8 mouse cellular contexts compared by ENCODE assay signal in genomic region chr15:95880616-95881151, GRCm38 (mm10).
DNase-seq lines count a peak whose midpoint lies in the region; ATAC-seq and TF ChIP-seq lines count a peak whose summit lies in the region.

No protein-coding gene starts in this region.

- TF ChIP-seq CTCF in lung, postnatal 0 days (IDR thresholded peaks at IDR 0.05): no peak
- TF ChIP-seq CTCF in hindbrain, postnatal 0 days (IDR thresholded peaks at IDR 0.05; ENCODE audit: low read depth): no peak

- H3K4me1 ChIP-seq in lung, postnatal 0 days (ENCODE audit: insufficient read depth, low read depth, low read length): peaks cover 4% of the 10 kb centered on the region; the same call in 1 of the 2 replicates
- H3K4me1 ChIP-seq in hindbrain, postnatal 0 days (ENCODE audit: insufficient read depth, low read length): peaks cover 3% of the 10 kb centered on the region; the same call in 1 of the 2 replicates
- peaks cover 3% of the 10 kb centered on the region; the same call in 1 of the 2 replicates for H3K4me1 ChIP-seq in midbrain, embryonic 16.5 days (ENCODE audit: control insufficient read depth, insufficient read depth, low read length)

- H3K9ac ChIP-seq in lung, postnatal 0 days (replicated peaks; ENCODE audit: low read depth): no peak overlapping the region
- no peak overlapping the region for H3K9ac ChIP-seq in hindbrain, postnatal 0 days (replicated peaks; ENCODE audit: low read length)
- no peak overlapping the region for H3K9ac ChIP-seq in midbrain, embryonic 16.5 days (ENCODE audit: low read depth, low read length)

- H3K27ac ChIP-seq in lung, postnatal 0 days (ENCODE audit: low read length): peak overlapping the region; percentile 64
- no peak overlapping the region for H3K27ac ChIP-seq in hindbrain, postnatal 0 days
- H3K27ac ChIP-seq in midbrain, embryonic 16.5 days (ENCODE audit: low read length): no peak overlapping the region

- peak overlapping the region; percentile 11; the same call in 1 of the 2 replicates for H3K4me2 ChIP-seq in lung, postnatal 0 days (replicated peaks; ENCODE audit: low read depth, low read length)
- H3K4me2 ChIP-seq in hindbrain, postnatal 0 days (ENCODE audit: low read depth, low read length): no peak overlapping the region
- no peak overlapping the region for H3K4me2 ChIP-seq in midbrain, embryonic 16.5 days (ENCODE audit: low read length)

- no peaks in the 10 kb centered on the region for H3K27me3 ChIP-seq in lung, postnatal 0 days (replicated peaks; ENCODE audit: insufficient read depth, low read length)
- no peaks in the 10 kb centered on the region for H3K27me3 ChIP-seq in hindbrain, postnatal 0 days (ENCODE audit: insufficient read depth, low read length)
- no peaks in the 10 kb centered on the region for H3K27me3 ChIP-seq in midbrain, embryonic 16.5 days (ENCODE audit: control insufficient read depth, insufficient read depth, low read depth, low read length)

- no peaks in the 10 kb centered on the region for H3K9me3 ChIP-seq in lung, postnatal 0 days (ENCODE audit: low read length)
- H3K9me3 ChIP-seq in hindbrain, postnatal 0 days (ENCODE audit: low read length): no peaks in the 10 kb centered on the region
- H3K9me3 ChIP-seq in midbrain, embryonic 16.5 days (replicated peaks; ENCODE audit: control insufficient read depth, low read length, poor library complexity, severe bottlenecking): no peaks in the 10 kb centered on the region

- peak; percentile 91 for TF ChIP-seq EP300 in lung, postnatal 0 days (IDR thresholded peaks at IDR 0.05)

- DNase-seq in c-Kit-positive CD71-negative TER-119-negative erythroid progenitor cells, embryonic 14.5 days (ENCODE audit: low read depth): peak; percentile 34
- DNase-seq in heart, adult 8-10 months (ENCODE audit: low spot score): peak; percentile 77
- peak; percentile 56 for DNase-seq in kidney, adult 9 months
- DNase-seq in lung, postnatal 0 days (ENCODE audit: low spot score): peak; percentile 76
- no peak for DNase-seq in hindbrain, postnatal 0 days (ENCODE audit: low spot score)
- DNase-seq in layer of hippocampus, postnatal 10 days (ENCODE audit: low spot score in 2 of 2): no peak
- no peak for DNase-seq in layer of hippocampus, adult 9-11 months

- WGBS in lung, postnatal 0 days: 7% methylated on average over 10 of the region's 10 CpGs
- WGBS in hindbrain, postnatal 0 days: 37% methylated on average over 10 of the region's 10 CpGs
- WGBS in midbrain, embryonic 16.5 days: 57% methylated on average over 10 of the region's 10 CpGs

- H3K36me3 ChIP-seq in lung, postnatal 0 days (ENCODE audit: insufficient read depth, low read length): no peaks in the 10 kb centered on the region
- no peaks in the 10 kb centered on the region for H3K36me3 ChIP-seq in hindbrain, postnatal 0 days (ENCODE audit: insufficient read depth, low read length)
- no peaks in the 10 kb centered on the region for H3K36me3 ChIP-seq in midbrain, embryonic 16.5 days (ENCODE audit: control insufficient read depth, insufficient read depth, low read length)

- peak; percentile 78 for ATAC-seq in lung, postnatal 0 days
- ATAC-seq in hindbrain, postnatal 0 days: no peak
- ATAC-seq in midbrain, embryonic 16.5 days: no peak

- H3K4me3 ChIP-seq in lung, postnatal 0 days (ENCODE audit: low read depth, low read length): no peak overlapping the region
- no peak overlapping the region for H3K4me3 ChIP-seq in hindbrain, postnatal 0 days (ENCODE audit: low read length)
- no peak overlapping the region for H3K4me3 ChIP-seq in midbrain, embryonic 16.5 days (ENCODE audit: low read depth, low read length)

Comparison
In these comparisons a context has a peak if more than half of its experiments do, and no peak if none do; other contexts are left out.
1. DNase-seq: peak in c-Kit-positive CD71-negative TER-119-negative erythroid progenitor cells, embryonic 14.5 days (single experiment), heart, adult 8-10 months (single experiment), kidney, adult 9 months (single experiment) and lung, postnatal 0 days (single experiment); none in hindbrain, postnatal 0 days (single experiment), layer of hippocampus, postnatal 10 days (0 of 2) and layer of hippocampus, adult 9-11 months (single experiment).